Mouse (Mus musculus) heart, embryonic 11.5 days (tissue): ENCODE results near the gene Cyp27a1. TPM values are rescaled to one million over a fixed set of nuclear protein-coding genes. Genes with fewer than 3 reads are reported as not detected.

Experiments used
- ATAC-seq: fragments of 200-750 bp; cut with Nextera tagmentation; replicated peaks from 2 replicates; pipeline ENCODE4 v1.8.0; 2017; ENCODE audit warnings: moderate library complexity; ENCODE audit not compliant: insufficient number of reproducible peaks, low FRiP score, low TSS enrichment
- H3K27ac ChIP-seq: fragments of 300-500 bp; sonication (generic); 2 replicates; pipeline ENCODE4 v1.5.1; 2014; ENCODE audit warnings: mild to moderate bottlenecking, low read depth, low read length
- H3K27me3 ChIP-seq: fragments of 300-500 bp; sonication (generic); 2 replicates; pipeline ENCODE4 v1.6.1; 2014; ENCODE audit warnings: mild to moderate bottlenecking, low read length, mixed read lengths; ENCODE audit not compliant: control insufficient read depth, insufficient read depth
- H3K36me3 ChIP-seq: fragments of 300-500 bp; sonication (generic); 2 replicates; pipeline ENCODE4 v1.6.1; 2014; ENCODE audit warnings: mild to moderate bottlenecking, low read length, moderate library complexity, mixed read lengths; ENCODE audit not compliant: control insufficient read depth, insufficient read depth
- H3K4me1 ChIP-seq: fragments of 300-500 bp; sonication (generic); 2 replicates; pipeline ENCODE4 v1.6.1; 2014; ENCODE audit warnings: low read length; ENCODE audit not compliant: control insufficient read depth, insufficient read depth
- H3K4me2 ChIP-seq: fragments of 300-500 bp; sonication (generic); 2 replicates; pipeline ENCODE4 v1.6.1; 2014; ENCODE audit warnings: mild to moderate bottlenecking, moderate library complexity
- H3K4me3 ChIP-seq: fragments of 300-500 bp; sonication (generic); 2 replicates; pipeline ENCODE4 v1.5.1; 2014; ENCODE audit warnings: low read depth, low read length
- H3K9ac ChIP-seq: fragments of 300-500 bp; sonication (generic); 2 replicates; pipeline ENCODE4 v1.6.1; 2014; ENCODE audit warnings: mild to moderate bottlenecking, low read depth, low read length, moderate library complexity
- H3K9me3 ChIP-seq: fragments of 300-500 bp; sonication (generic); replicated peaks from 2 replicates; pipeline ENCODE4 v1.6.1; 2016; ENCODE audit warnings: low read length; ENCODE audit not compliant: control insufficient read depth
- WGBS: fragments of 180-500 bp; shearing (Covaris S2); extraction: QIAGEN DNeasy Blood & Tissue Kit; methylation state at CpG from one replicate; pipeline ENCODE4 v1.1.7; 2014; ENCODE audit not compliant: insufficient replicate concordance; 5-methylcytosine and 5-hydroxymethylcytosine counted together
- polyA plus RNA-seq: library from polyadenylated mRNA; unstranded; fragments of >200 nt; fragmentation: Nextera tagmentation; extraction: Ambion mirVana; gene quantifications from 2 replicates; pipeline ENCODE4 v1.2.1, GENCODE M21; 2014

Cyp27a1 gene
- polyA plus RNA-seq, 1 experiment from 2014 or later = 15.2 TPM

- WGBS = 37% methylated on average over 7 of the region's 7 CpGs
- H3K27ac ChIP-seq = peak overlapping the region; percentile 85
- no peaks in the 10 kb centered on the region for H3K36me3 ChIP-seq
- H3K4me2 ChIP-seq = peak overlapping the region; percentile 67
- peak overlapping the region; percentile 65 for H3K9ac ChIP-seq
- no peaks in the 10 kb centered on the region for H3K9me3 ChIP-seq
- peak overlapping the region; percentile 43 for H3K4me3 ChIP-seq
- H3K4me1 ChIP-seq = peaks cover 14% of the 10 kb centered on the region
- peak; percentile 70; the same call in 1 of the 2 replicates for ATAC-seq
- H3K27me3 ChIP-seq = peaks cover 11% of the 10 kb centered on the region
These were observed 35.9 kb downstream of the Cyp27a1 start for GRCm38 (mm10) chr1:74749301-74749700.

- H3K36me3 ChIP-seq = no peaks in the 10 kb centered on the region
- WGBS = 80% methylated on average over 4 of the region's 4 CpGs
- no peak for ATAC-seq
- H3K9me3 ChIP-seq = no peaks in the 10 kb centered on the region
- no peak overlapping the region for H3K9ac ChIP-seq
- H3K4me2 ChIP-seq = no peak overlapping the region
- peaks cover 14% of the 10 kb centered on the region for H3K4me1 ChIP-seq
- peaks cover 11% of the 10 kb centered on the region for H3K27me3 ChIP-seq
- H3K4me3 ChIP-seq = no peak overlapping the region
- no peak overlapping the region for H3K27ac ChIP-seq
These were observed 37.3 kb downstream of the Cyp27a1 start for GRCm38 (mm10) chr1:74750683-74751082.

GRCm38 (mm10) chr1:74752150-74752549, 38.8 kb downstream of the Cyp27a1 start:
- 73% methylated on average over 8 of the region's 8 CpGs for WGBS

DNA sequence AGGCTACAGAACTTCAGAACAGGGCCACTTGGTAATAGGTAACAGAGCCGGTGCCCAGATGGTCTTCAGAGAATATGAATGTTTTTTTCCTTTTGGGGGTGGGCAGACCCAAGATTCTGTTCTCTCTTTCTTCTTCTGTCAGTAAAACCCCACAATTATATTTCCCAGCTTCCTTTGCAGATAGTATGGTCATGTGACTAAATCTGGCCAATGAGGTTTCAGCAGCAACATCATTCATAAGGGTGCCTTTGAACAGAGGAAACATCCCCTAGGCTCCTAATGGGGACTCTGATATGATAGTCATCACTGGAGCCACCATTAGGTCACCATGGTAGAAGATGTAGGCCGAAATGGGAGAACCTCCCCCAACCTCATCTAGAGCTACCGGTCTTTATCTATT, 39.5 kb downstream of the Cyp27a1 start:
- no peak overlapping the region for H3K4me3 ChIP-seq
- H3K27ac ChIP-seq = no peak overlapping the region
- 92% methylated on average over 3 of the region's 3 CpGs for WGBS
- H3K27me3 ChIP-seq = peaks cover 4% of the 10 kb centered on the region; the same call in 1 of the 2 replicates
- no peaks in the 10 kb centered on the region for H3K9me3 ChIP-seq
- no peak overlapping the region for H3K9ac ChIP-seq
- no peak for ATAC-seq
- no peak overlapping the region for H3K4me2 ChIP-seq
- H3K4me1 ChIP-seq = peaks cover 14% of the 10 kb centered on the region
- no peaks in the 10 kb centered on the region for H3K36me3 ChIP-seq

More at GRCm38 (mm10) chr1:74752150-74752549, 38.8 kb downstream of the Cyp27a1 start:
- Histone ChIP-seq H3K36me3 (no peaks in the 10 kb centered on the region), H3K4me1 (peaks cover 14% of the 10 kb centered on the region), H3K4me2 (no peak overlapping the region), H3K9ac (no peak overlapping the region), H3K27me3 (peaks cover 10% of the 10 kb centered on the region), H3K4me3 (no peak overlapping the region), H3K27ac (no peak overlapping the region), H3K9me3 (no peaks in the 10 kb centered on the region)
- no peak for ATAC-seq

GRCm38 (mm10) chr1:74753266-74753974, 40.0 kb downstream of the Cyp27a1 start:
- H3K9ac ChIP-seq = no peak overlapping the region

GRCm38 (mm10) chr1:74754175-74754785, 40.9 kb downstream of the Cyp27a1 start:
- Histone ChIP-seq H3K4me3 (no peak overlapping the region), H3K9ac (no peak overlapping the region), H3K4me2 (no peak overlapping the region), H3K27ac (no peak overlapping the region), H3K9me3 (no peaks in the 10 kb centered on the region), H3K4me1 (peaks cover 5% of the 10 kb centered on the region), H3K36me3 (no peaks in the 10 kb centered on the region), H3K27me3 (no peaks in the 10 kb centered on the region)
- WGBS = 74% methylated on average over 5 of the region's 5 CpGs
- ATAC-seq = no peak

More at GRCm38 (mm10) chr1:74753266-74753974, 40.0 kb downstream of the Cyp27a1 start:
- Histone ChIP-seq H3K27me3 (peaks cover 2% of the 10 kb centered on the region; the same call in 1 of the 2 replicates), H3K36me3 (no peaks in the 10 kb centered on the region), H3K4me3 (no peak overlapping the region), H3K4me1 (peaks cover 12% of the 10 kb centered on the region), H3K9me3 (no peaks in the 10 kb centered on the region), H3K4me2 (no peak overlapping the region), H3K27ac (no peak overlapping the region)
- WGBS = 77% methylated on average over 8 of the region's 8 CpGs
- no peak for ATAC-seq

- Histone ChIP-seq H3K9ac (no peak overlapping the region), H3K4me3 (no peak overlapping the region), H3K4me1 (no peaks in the 10 kb centered on the region), H3K27me3 (peaks cover 17% of the 10 kb centered on the region), H3K4me2 (no peak overlapping the region), H3K9me3 (no peaks in the 10 kb centered on the region), H3K27ac (no peak overlapping the region), H3K36me3 (no peaks in the 10 kb centered on the region)
- no peak for ATAC-seq
- 21% methylated on average over 4 of the region's 4 CpGs for WGBS
These were observed 46.4 kb downstream of the Cyp27a1 start for GRCm38 (mm10) chr1:74759773-74760172.

- no peak overlapping the region for H3K27ac ChIP-seq
- H3K27me3 ChIP-seq = peaks cover 36% of the 10 kb centered on the region
- ATAC-seq = no peak
- no peaks in the 10 kb centered on the region for H3K9me3 ChIP-seq
- H3K4me3 ChIP-seq = no peak overlapping the region
- no peak overlapping the region for H3K4me2 ChIP-seq
- H3K4me1 ChIP-seq = no peaks in the 10 kb centered on the region
- H3K36me3 ChIP-seq = no peaks in the 10 kb centered on the region
- 4% methylated on average over 6 of the region's 6 CpGs for WGBS
- no peak overlapping the region for H3K9ac ChIP-seq
These were observed 49.7 kb downstream of the Cyp27a1 start for GRCm38 (mm10) chr1:74763081-74763480.
